In the genomic region with DNA sequence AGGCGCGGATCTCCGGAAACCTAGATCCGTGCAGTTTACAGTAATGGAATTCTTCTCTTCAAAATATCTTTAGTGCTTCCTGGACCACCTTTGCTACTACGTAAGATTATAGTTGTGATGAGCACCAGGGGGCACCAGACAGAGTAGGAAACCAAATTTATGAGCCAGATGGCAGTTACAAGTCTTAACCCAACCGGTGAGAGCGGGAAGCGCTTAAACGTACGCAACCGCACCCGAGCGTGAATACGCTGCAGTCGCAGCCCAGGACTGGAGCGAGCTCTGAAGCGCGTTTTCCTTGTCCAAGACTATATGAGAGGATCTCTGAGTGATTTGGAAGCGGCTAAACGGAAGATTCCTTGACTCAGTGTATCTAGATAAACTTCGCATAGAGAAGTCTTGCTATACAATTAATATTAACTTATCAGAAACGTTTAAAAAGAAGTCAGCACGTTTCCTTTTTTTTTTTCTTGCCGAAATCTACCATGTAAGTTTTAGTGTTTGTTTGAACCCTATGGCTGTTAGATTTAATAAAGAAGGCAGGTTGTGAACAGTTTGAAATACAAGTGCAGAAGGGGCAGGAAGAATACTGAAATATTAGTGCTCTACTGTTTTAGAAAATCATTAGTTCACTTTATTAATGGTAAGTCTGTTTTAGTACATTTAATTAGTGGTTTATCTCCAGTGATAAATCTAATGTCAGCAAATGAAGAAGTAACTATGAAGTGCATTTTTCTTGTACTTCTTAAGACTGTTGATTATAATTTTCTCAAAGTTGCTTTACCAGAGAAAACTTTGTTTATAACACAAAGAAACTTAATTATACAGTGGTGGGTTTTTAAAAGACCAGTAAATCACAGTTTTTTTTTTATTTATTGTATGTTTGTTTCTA, we compare ENCODE assay signal across 8 mouse cellular contexts. TPM values are rescaled to one million over a fixed set of nuclear protein-coding genes. Genes with fewer than 3 reads are reported as not detected.
DNase-seq lines count a peak whose midpoint lies in the region; ATAC-seq and TF ChIP-seq lines count a peak whose summit lies in the region.

No protein-coding gene starts in this region.

- peaks cover 24% of the 10 kb centered on the region for H3K36me3 ChIP-seq in E14TG2a.4 (ENCODE audit: insufficient read depth, low read length)
- no peaks in the 10 kb centered on the region for H3K36me3 ChIP-seq in forebrain, embryonic 13.5 days (ENCODE audit: poor library complexity, severe bottlenecking)
- 0 out of 2 replicates have a peak, but pooled peaks cover 2% of the 10 kb centered on the region for H3K36me3 ChIP-seq in liver, embryonic 15.5 days (replicated peaks)
- no peaks in the 10 kb centered on the region for H3K36me3 ChIP-seq in neural tube, embryonic 11.5 days (ENCODE audit: control insufficient read depth, insufficient read depth, low read length)
- no peaks in the 10 kb centered on the region for H3K36me3 ChIP-seq in stomach, embryonic 16.5 days (ENCODE audit: control insufficient read depth, insufficient read depth, low read length)

- H3K27ac ChIP-seq in forebrain, embryonic 13.5 days = peak overlapping the region; percentile 58; the same call in 1 of the 2 replicates
- peak overlapping the region; percentile 97 for H3K27ac ChIP-seq in liver, embryonic 15.5 days (replicated peaks)
- no peak overlapping the region for H3K27ac ChIP-seq in neural tube, embryonic 11.5 days (ENCODE audit: low read depth, low read length)
- peak overlapping the region; percentile 75 for H3K27ac ChIP-seq in stomach, embryonic 16.5 days (ENCODE audit: low read length)

- DNase-seq in c-Kit-positive CD71-positive TER-119-negative erythroid progenitor cells, embryonic 14.5 days (ENCODE audit: low read depth) = peak; percentile 84
- peak; percentile 90 to 92 for DNase-seq in heart, postnatal 10 days
- DNase-seq in kidney, postnatal 4 days = peak; percentile 82 to 88
- DNase-seq in neural tube, embryonic 11.5 days (ENCODE audit: low spot score) = peak; percentile 78

- ATAC-seq in forebrain, embryonic 13.5 days = peak; percentile 33
- ATAC-seq in liver, embryonic 15.5 days (ENCODE audit: insufficient read depth) = peak; percentile 16; the same call in 1 of the 2 replicates
- no peak for ATAC-seq in neural tube, embryonic 11.5 days (ENCODE audit: insufficient read depth, low FRiP score, low TSS enrichment)
- no peak; the same call in 1 of the 2 replicates for ATAC-seq in stomach, embryonic 16.5 days (ENCODE audit: insufficient read depth, low FRiP score)

- peak overlapping the region; percentile 90 for H3K4me3 ChIP-seq in E14TG2a.4 (replicated peaks; ENCODE audit: low read length)
- peak overlapping the region; percentile 99 for H3K4me3 ChIP-seq in forebrain, embryonic 13.5 days
- H3K4me3 ChIP-seq in liver, embryonic 15.5 days (replicated peaks) = peak overlapping the region; percentile 94
- peak overlapping the region; percentile 93 for H3K4me3 ChIP-seq in neural tube, embryonic 11.5 days (ENCODE audit: low read depth, low read length)
- peak overlapping the region; percentile 71 for H3K4me3 ChIP-seq in stomach, embryonic 16.5 days (replicated peaks; ENCODE audit: low read length)

- H3K9ac ChIP-seq in forebrain, embryonic 13.5 days = peak overlapping the region; percentile 50
- peak overlapping the region; percentile 72 for H3K9ac ChIP-seq in liver, embryonic 15.5 days
- peak overlapping the region; percentile 23; the same call in 1 of the 2 replicates for H3K9ac ChIP-seq in neural tube, embryonic 11.5 days (ENCODE audit: low read length)
- H3K9ac ChIP-seq in stomach, embryonic 16.5 days (ENCODE audit: low read length) = peak overlapping the region; percentile 70

- no peaks in the 10 kb centered on the region for H3K9me3 ChIP-seq in E14TG2a.4 (ENCODE audit: low read length)
- no peaks in the 10 kb centered on the region for H3K9me3 ChIP-seq in forebrain, embryonic 13.5 days (replicated peaks)
- H3K9me3 ChIP-seq in liver, embryonic 15.5 days (replicated peaks) = no peaks in the 10 kb centered on the region
- H3K9me3 ChIP-seq in neural tube, embryonic 11.5 days (ENCODE audit: control insufficient read depth, low read length) = no peaks in the 10 kb centered on the region
- no peaks in the 10 kb centered on the region for H3K9me3 ChIP-seq in stomach, embryonic 16.5 days (replicated peaks; ENCODE audit: control insufficient read depth, low read length)

- intact Hi-C loops in heart, postnatal 10 days (cut with DNase I) = loop anchor here (1.0 to 10.0 kb wide), 3 partner anchors 69 to 555 kb away; no protein-coding TSS in a partner anchor

- TF ChIP-seq CTCF in E14TG2a.4 (conservative IDR thresholded peaks at IDR 0.05; ENCODE audit: low read length) = peak; percentile 24

- H3K4me2 ChIP-seq in forebrain, embryonic 13.5 days = peak overlapping the region; percentile 65
- peak overlapping the region; percentile 82 for H3K4me2 ChIP-seq in liver, embryonic 15.5 days
- peak overlapping the region; percentile 76 for H3K4me2 ChIP-seq in neural tube, embryonic 11.5 days (ENCODE audit: low read depth)
- H3K4me2 ChIP-seq in stomach, embryonic 16.5 days (ENCODE audit: low read depth, low read length) = peak overlapping the region; percentile 74

- 2% methylated on average over 24 of the region's 24 CpGs for WGBS in forebrain, embryonic 13.5 days
- WGBS in liver, embryonic 15.5 days (ENCODE audit: insufficient replicate concordance) = under 1% methylated on average over 24 of the region's 24 CpGs
- WGBS in neural tube, embryonic 11.5 days = 3% methylated on average over 24 of the region's 24 CpGs
- under 1% methylated on average over 24 of the region's 24 CpGs for WGBS in stomach, embryonic 16.5 days

- peaks cover 36% of the 10 kb centered on the region for H3K4me1 ChIP-seq in E14TG2a.4 (replicated peaks; ENCODE audit: low read depth, low read length)
- H3K4me1 ChIP-seq in forebrain, embryonic 13.5 days = peaks cover 17% of the 10 kb centered on the region
- peaks cover 5% of the 10 kb centered on the region for H3K4me1 ChIP-seq in liver, embryonic 15.5 days (replicated peaks)
- peaks cover 11% of the 10 kb centered on the region for H3K4me1 ChIP-seq in neural tube, embryonic 11.5 days (ENCODE audit: control insufficient read depth, insufficient read depth, low read length)
- peaks cover 7% of the 10 kb centered on the region; the same call in 1 of the 2 replicates for H3K4me1 ChIP-seq in stomach, embryonic 16.5 days (ENCODE audit: control insufficient read depth, insufficient read depth, low read length)

- no peaks in the 10 kb centered on the region for H3K27me3 ChIP-seq in E14TG2a.4 (ENCODE audit: insufficient read depth, low read length)
- no peaks in the 10 kb centered on the region for H3K27me3 ChIP-seq in forebrain, embryonic 13.5 days
- no peaks in the 10 kb centered on the region; the same call in 1 of the 2 replicates for H3K27me3 ChIP-seq in liver, embryonic 15.5 days
- no peaks in the 10 kb centered on the region for H3K27me3 ChIP-seq in neural tube, embryonic 11.5 days (ENCODE audit: control insufficient read depth, insufficient read depth, low read length)
- H3K27me3 ChIP-seq in stomach, embryonic 16.5 days (ENCODE audit: control insufficient read depth, insufficient read depth, low read length) = no peaks in the 10 kb centered on the region

RNA-seq across cellular contexts. Expression of gene Wnk1, which starts 1.4 kb away (rescaled TPM):
- 59.2 and 61.2 TPM in 2 replicates for polyA plus RNA-seq in forebrain, embryonic 13.5 days (2015; fragmentation: Nextera tagmentation; extraction: Ambion mirVana)
- total RNA-seq in heart, postnatal 10 days (2021) = 100 to 1,000 TPM; 320 to 335 TPM
- polyA plus RNA-seq in liver, embryonic 15.5 days (2015; fragmentation: Nextera tagmentation; extraction: Ambion mirVana) = 27.0 and 28.6 TPM in 2 replicates
- 56.3 and 59.1 TPM in 2 replicates for polyA plus RNA-seq in neural tube, embryonic 11.5 days (2014; fragmentation: Nextera tagmentation; extraction: Ambion mirVana)
- polyA plus RNA-seq in stomach, embryonic 16.5 days (2015; fragmentation: Nextera tagmentation; extraction: Ambion mirVana) = 36.8 and 37.4 TPM in 2 replicates

RNA-seq across cellular contexts. Expression of gene Ninj2, which starts 53.2 kb away (rescaled TPM):
- not detected in 2 replicates for polyA plus RNA-seq in forebrain, embryonic 13.5 days (2015; fragmentation: Nextera tagmentation; extraction: Ambion mirVana)
- not detected for total RNA-seq in heart, postnatal 10 days (2021)
- polyA plus RNA-seq in liver, embryonic 15.5 days (2015; fragmentation: Nextera tagmentation; extraction: Ambion mirVana) = 0.10 TPM in 1 of 2 replicates, not detected in the other
- polyA plus RNA-seq in neural tube, embryonic 11.5 days (2014; fragmentation: Nextera tagmentation; extraction: Ambion mirVana) = not detected in 2 replicates
- not detected in 2 replicates for polyA plus RNA-seq in stomach, embryonic 16.5 days (2015; fragmentation: Nextera tagmentation; extraction: Ambion mirVana)

Comparison
In these comparisons a context has a peak if more than half of its experiments do, and no peak if none do; other contexts are left out.
1. ATAC-seq: peak in forebrain, embryonic 13.5 days (single experiment) and liver, embryonic 15.5 days (single experiment); none in neural tube, embryonic 11.5 days (single experiment) and stomach, embryonic 16.5 days (single experiment).
2. Peak in every context shown above with its lines, with median percentiles within 50 percentile points of each other: H3K4me3 ChIP-seq, DNase-seq, H3K4me2 ChIP-seq and H3K9ac ChIP-seq.